Comparison of ENCODE assay signal across 8 mouse cellular contexts in the genomic region with DNA sequence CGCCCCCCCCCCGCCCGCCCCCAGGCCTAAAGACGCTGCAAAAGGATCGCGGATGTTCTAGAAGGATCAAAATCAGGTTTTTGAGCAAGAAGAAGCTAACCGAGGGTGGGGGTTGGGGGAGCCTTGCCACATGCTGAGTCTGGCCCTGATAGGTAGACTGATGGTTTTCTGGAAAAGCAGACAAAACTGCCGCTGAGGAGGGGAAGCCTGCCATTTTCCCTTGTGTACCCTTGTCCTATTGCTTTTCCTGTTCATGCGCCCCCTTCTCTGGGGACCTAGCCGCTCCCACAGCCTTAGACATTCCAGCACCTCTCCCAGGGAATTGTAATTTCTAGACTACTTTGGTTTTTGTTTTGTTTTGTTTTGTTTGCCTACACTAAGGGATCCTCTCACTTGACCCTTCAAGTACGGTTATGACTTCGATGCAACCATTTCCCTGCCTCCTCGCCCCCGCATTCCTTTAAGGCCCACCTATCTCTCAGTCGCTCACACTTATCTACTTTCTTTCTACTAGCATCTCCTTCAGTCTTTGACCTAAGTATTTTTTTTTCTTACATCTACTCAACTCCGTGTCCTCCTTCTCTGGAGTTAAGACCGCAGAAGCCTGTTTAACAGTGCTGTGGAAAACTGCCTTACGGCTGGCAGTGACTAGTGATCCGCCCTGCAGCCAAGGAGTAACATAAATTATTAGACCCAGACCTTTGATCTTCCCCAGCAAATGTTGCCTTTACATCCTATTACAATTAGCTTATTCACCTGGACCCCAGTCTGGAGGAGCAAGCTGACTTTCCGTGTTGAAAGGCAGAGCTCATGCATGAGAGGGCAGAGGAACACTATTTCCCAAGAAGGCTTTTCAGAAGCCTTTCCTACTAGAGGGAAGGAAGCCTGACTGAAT. TPM values are rescaled to one million over a fixed set of nuclear protein-coding genes. Genes with fewer than 3 reads are reported as not detected.
DNase-seq lines count a peak whose midpoint lies in the region; ATAC-seq and TF ChIP-seq lines count a peak whose summit lies in the region.

No protein-coding gene starts in this region.

- peak; percentile 16 for DNase-seq in gastrocnemius, postnatal 14 days
- no peak for DNase-seq in gastrocnemius, adult 8-10 months (ENCODE audit: low spot score in 2 of 2)
- peak; percentile 50 for DNase-seq in MEL (ENCODE audit: low read depth, low spot score)
- no peak for DNase-seq in forebrain, embryonic 14.5 days (ENCODE audit: low spot score)
- peak; percentile 8 for DNase-seq in kidney, adult 2 months
- DNase-seq in left cerebral cortex, adult 11 months (ENCODE audit: low spot score) = no peak
- no peak for DNase-seq in gastrocnemius, postnatal 10 days

- peak overlapping the region; percentile 96 for H3K4me2 ChIP-seq in forebrain, embryonic 14.5 days (ENCODE audit: low read length)
- H3K4me2 ChIP-seq in midbrain, embryonic 13.5 days (replicated peaks) = peak overlapping the region; percentile 97

- peak overlapping the region; percentile 75 for H3K27ac ChIP-seq in MEL (ENCODE audit: control insufficient read depth, low read depth, low read length)
- H3K27ac ChIP-seq in forebrain, embryonic 14.5 days (ENCODE audit: low read depth, low read length) = no peak overlapping the region
- H3K27ac ChIP-seq in kidney, adult 2 months (ENCODE audit: insufficient read depth, low read depth, low read length) = no peak overlapping the region
- no peak overlapping the region for H3K27ac ChIP-seq in midbrain, embryonic 13.5 days

- H3K79me2 ChIP-seq in MEL (ENCODE audit: control insufficient read depth, insufficient read depth, low read length, poor library complexity) = no peaks in the 10 kb centered on the region; the same call in 1 of the 2 replicates

- TF ChIP-seq CTCF in MEL (IDR thresholded peaks at IDR 0.05 in 2 of 3, conservative IDR thresholded peaks at IDR 0.05 in 1 of 3; ENCODE audit: control insufficient read depth in 1 of 3, insufficient read depth in 1 of 3, low read depth in 2 of 3, low read length in 3 of 3, poor library complexity in 1 of 3, severe bottlenecking in 1 of 3) = no peak
- TF ChIP-seq CTCF in kidney, adult 2 months (conservative IDR thresholded peaks at IDR 0.05; ENCODE audit: insufficient read depth, insufficient read length, low read depth, low read length) = no peak

- ATAC-seq in forebrain, embryonic 14.5 days = no peak
- ATAC-seq in midbrain, embryonic 13.5 days = no peak

- peak overlapping the region; percentile 60 for H3K9ac ChIP-seq in MEL (ENCODE audit: control insufficient read depth, low read depth, low read length, poor library complexity, severe bottlenecking)
- H3K9ac ChIP-seq in forebrain, embryonic 14.5 days (ENCODE audit: low read length) = peak overlapping the region; percentile 66
- H3K9ac ChIP-seq in midbrain, embryonic 13.5 days (replicated peaks) = 0 out of 2 replicates have a peak overlapping the region, but pooled peaks have one; percentile 69

- H3K4me1 ChIP-seq in MEL (ENCODE audit: control insufficient read depth in 1 of 2, insufficient read depth in 2 of 2, low read length in 2 of 2) = peaks cover 7 to 15% of the 10 kb centered on the region in 2 experiments
- H3K4me1 ChIP-seq in forebrain, embryonic 14.5 days (ENCODE audit: control insufficient read depth, insufficient read depth, low read length) = 0 out of 2 replicates have a peak, but pooled peaks cover 3% of the 10 kb centered on the region
- peaks cover 5% of the 10 kb centered on the region for H3K4me1 ChIP-seq in kidney, adult 2 months (ENCODE audit: control insufficient read depth, insufficient read depth, low read length)
- peaks cover 16% of the 10 kb centered on the region for H3K4me1 ChIP-seq in midbrain, embryonic 13.5 days (replicated peaks)

- WGBS in forebrain, embryonic 14.5 days = 39% methylated on average over 20 of the region's 20 CpGs
- 27% methylated on average over 20 of the region's 20 CpGs for WGBS in kidney, adult 2 months
- WGBS in midbrain, embryonic 13.5 days = 39% methylated on average over 20 of the region's 20 CpGs

- no peak for TF ChIP-seq RAD21 in MEL (IDR thresholded peaks at IDR 0.05; ENCODE audit: low read depth, low read length)

- intact Hi-C loops in gastrocnemius, postnatal 14 days (cut with DNase I; ENCODE audit: low total_unique reads) = no loop called here

- TF ChIP-seq EP300 in MEL (IDR thresholded peaks at IDR 0.05; ENCODE audit: low read depth in 1 of 2, low read length in 2 of 2) = peak in 1 of 2 experiments; percentile 3; a peak in 1 of 4 replicates

- no peak for TF ChIP-seq POLR2A in MEL (IDR thresholded peaks at IDR 0.05; ENCODE audit: control insufficient read depth in 1 of 2, insufficient read depth in 1 of 2, low read depth in 1 of 2, low read length in 2 of 2, poor library complexity in 1 of 2)
- no peak for TF ChIP-seq POLR2A in kidney, adult 2 months (IDR thresholded peaks at IDR 0.05; ENCODE audit: low read depth, low read length)

- peaks cover 0 to 17% of the 10 kb centered on the region in 2 experiments; a peak in 2 of 4 replicates for H3K36me3 ChIP-seq in MEL (ENCODE audit: control insufficient read depth in 1 of 2, insufficient read depth in 2 of 2, low read length in 2 of 2)
- no peaks in the 10 kb centered on the region for H3K36me3 ChIP-seq in forebrain, embryonic 14.5 days (ENCODE audit: control insufficient read depth, insufficient read depth, low read length)
- H3K36me3 ChIP-seq in kidney, adult 2 months (ENCODE audit: control insufficient read depth, insufficient read depth, low read length) = no peaks in the 10 kb centered on the region
- no peaks in the 10 kb centered on the region for H3K36me3 ChIP-seq in midbrain, embryonic 13.5 days

- H3K4me3 ChIP-seq in MEL (ENCODE audit: control insufficient read depth in 1 of 2, insufficient read depth in 1 of 2, low read depth in 2 of 2, low read length in 2 of 2) = peak overlapping the region; percentile 66 to 97
- peak overlapping the region; percentile 58 for H3K4me3 ChIP-seq in forebrain, embryonic 14.5 days (ENCODE audit: low read depth, low read length)
- H3K4me3 ChIP-seq in kidney, adult 2 months (ENCODE audit: insufficient read depth, low read depth, low read length) = peak overlapping the region; percentile 80
- peak overlapping the region; percentile 66 for H3K4me3 ChIP-seq in midbrain, embryonic 13.5 days (replicated peaks)

- H3K27me3 ChIP-seq in MEL (ENCODE audit: control insufficient read depth in 1 of 2, insufficient read depth in 2 of 2, low read length in 2 of 2) = no peaks in the 10 kb centered on the region
- no peaks in the 10 kb centered on the region for H3K27me3 ChIP-seq in forebrain, embryonic 14.5 days (replicated peaks; ENCODE audit: control insufficient read depth, insufficient read depth, low read length)
- H3K27me3 ChIP-seq in kidney, adult 2 months (replicated peaks; ENCODE audit: control insufficient read depth, insufficient read depth, low read length) = no peaks in the 10 kb centered on the region
- H3K27me3 ChIP-seq in midbrain, embryonic 13.5 days = peaks cover 5% of the 10 kb centered on the region; the same call in 1 of the 2 replicates

- H3K9me3 ChIP-seq in MEL (replicated peaks; ENCODE audit: insufficient read depth, low read length) = no peaks in the 10 kb centered on the region
- no peaks in the 10 kb centered on the region for H3K9me3 ChIP-seq in forebrain, embryonic 14.5 days (replicated peaks; ENCODE audit: control insufficient read depth, low read length)
- H3K9me3 ChIP-seq in midbrain, embryonic 13.5 days = no peaks in the 10 kb centered on the region

TF ChIP-seq in MEL, 35 proteins besides CTCF, POLR2A, EP300 and RAD21:
- TF ChIP-seq GATA1 (IDR thresholded peaks at IDR 0.05; ENCODE audit: low read depth, low read length) (no peak), CHD1 (IDR thresholded peaks at IDR 0.05; ENCODE audit: low read depth, low read length) (0 out of 2 replicates have a peak, but pooled peaks have one; percentile 16), ZNF384 (IDR thresholded peaks at IDR 0.05; ENCODE audit: low read depth, low read length) (peak; percentile 55)

RNA-seq across cellular contexts. Expression of a gene that starts 0.8 kb away (rescaled TPM):
- total RNA-seq in gastrocnemius, postnatal 14 days (2021) = under 1 TPM in 1 of 2 experiments, not detected in 1; 0.39 TPM
- total RNA-seq in gastrocnemius, adult 8-10 months (2022) = not detected
- total RNA-seq in MEL (2012; rRNA removed) = 1.0 and 1.5 TPM in 2 replicates
- polyA plus RNA-seq in MEL (2012; ENCODE audit: insufficient read depth in 1 of 2, insufficient read length in 2 of 2, low read depth in 1 of 2, low replicate concordance in 2 of 2, missing spikeins in 1 of 2) = 1 to 10 TPM in 1 of 2 experiments, not detected in 1; 2.3 TPM
- polyA plus RNA-seq in forebrain, embryonic 14.5 days (2014; fragmentation: Nextera tagmentation; extraction: Ambion mirVana) = 0.25 TPM in 1 of 2 replicates, not detected in the other
- 0.58 and 0.80 TPM in 2 replicates for polyA plus RNA-seq in kidney, adult 2 months (2012; rRNA removed)
- 0.71 TPM in 1 of 2 replicates, not detected in the other for polyA plus RNA-seq in midbrain, embryonic 13.5 days (2015; fragmentation: Nextera tagmentation; extraction: Ambion mirVana)
- total RNA-seq in gastrocnemius, postnatal 10 days (2021) = 1 to 10 TPM in 1 of 2 experiments, under 1 TPM in 1; 0.59 to 1.1 TPM

RNA-seq across cellular contexts. Expression of a gene that starts 0.8 kb away (rescaled TPM):
- 100 to 1,000 TPM in 1 of 2 experiments, 10 to 100 TPM in 1; 80.6 to 104 TPM for total RNA-seq in gastrocnemius, postnatal 14 days (2021)
- total RNA-seq in gastrocnemius, adult 8-10 months (2022) = 10 to 100 TPM; 14.4 to 39.8 (median 28.6) TPM
- 40.7 and 42.3 TPM in 2 replicates for total RNA-seq in MEL (2012; rRNA removed)
- 100 to 1,000 TPM in 1 of 2 experiments, not detected in 1; 111 TPM for polyA plus RNA-seq in MEL (2012; ENCODE audit: insufficient read depth in 1 of 2, insufficient read length in 2 of 2, low read depth in 1 of 2, low replicate concordance in 2 of 2, missing spikeins in 1 of 2)
- 62.7 and 65.8 TPM in 2 replicates for polyA plus RNA-seq in forebrain, embryonic 14.5 days (2014; fragmentation: Nextera tagmentation; extraction: Ambion mirVana)
- 300 and 316 TPM in 2 replicates for polyA plus RNA-seq in kidney, adult 2 months (2012; rRNA removed)
- polyA plus RNA-seq in midbrain, embryonic 13.5 days (2015; fragmentation: Nextera tagmentation; extraction: Ambion mirVana) = 49.5 and 57.5 TPM in 2 replicates
- 100 to 1,000 TPM; 120 to 161 TPM for total RNA-seq in gastrocnemius, postnatal 10 days (2021)

RNA-seq across cellular contexts. Expression of a gene that starts 45.1 kb away (rescaled TPM):
- under 1 TPM in 1 of 2 experiments, not detected in 1; 0.06 TPM for total RNA-seq in gastrocnemius, postnatal 14 days (2021)
- total RNA-seq in gastrocnemius, adult 8-10 months (2022) = not detected
- total RNA-seq in MEL (2012; rRNA removed) = not detected in 2 replicates
- polyA plus RNA-seq in MEL (2012; ENCODE audit: insufficient read depth in 1 of 2, insufficient read length in 2 of 2, low read depth in 1 of 2, low replicate concordance in 2 of 2, missing spikeins in 1 of 2) = not detected
- 0.10 and 0.37 TPM in 2 replicates for polyA plus RNA-seq in forebrain, embryonic 14.5 days (2014; fragmentation: Nextera tagmentation; extraction: Ambion mirVana)
- not detected in 2 replicates for polyA plus RNA-seq in kidney, adult 2 months (2012; rRNA removed)
- polyA plus RNA-seq in midbrain, embryonic 13.5 days (2015; fragmentation: Nextera tagmentation; extraction: Ambion mirVana) = 0.52 and 0.71 TPM in 2 replicates
- total RNA-seq in gastrocnemius, postnatal 10 days (2021) = under 1 TPM; 0.19 to 0.23 TPM

Comparison
In these comparisons a context has a peak if more than half of its experiments do, and no peak if none do; other contexts are left out.
1. DNase-seq: peak in gastrocnemius, postnatal 14 days (single experiment), MEL (single experiment) and kidney, adult 2 months (single experiment); none in gastrocnemius, adult 8-10 months (0 of 2), forebrain, embryonic 14.5 days (single experiment), left cerebral cortex, adult 11 months (single experiment) and gastrocnemius, postnatal 10 days (single experiment).
2. Peak in every context shown above with its lines, with median percentiles within 50 percentile points of each other: H3K4me3 ChIP-seq and H3K9ac ChIP-seq.